Mouse (Mus musculus) liver, postnatal 0 days (tissue): ENCODE measurements around the gene Nucks1.

ENCODE experiments used
- CTCF ChIP-seq: sonication (generic); IDR thresholded peaks from 2 replicates; pipeline ENCODE4 v1.5.1; 2016; ENCODE audit warnings: antibody characterized with exemption, low read depth
- EP300 ChIP-seq: IDR thresholded peaks from 2 replicates; pipeline ENCODE4 v1.6.1; 2016; ENCODE audit warnings: antibody characterized with exemption, low read depth, mild to moderate bottlenecking

DNA sequence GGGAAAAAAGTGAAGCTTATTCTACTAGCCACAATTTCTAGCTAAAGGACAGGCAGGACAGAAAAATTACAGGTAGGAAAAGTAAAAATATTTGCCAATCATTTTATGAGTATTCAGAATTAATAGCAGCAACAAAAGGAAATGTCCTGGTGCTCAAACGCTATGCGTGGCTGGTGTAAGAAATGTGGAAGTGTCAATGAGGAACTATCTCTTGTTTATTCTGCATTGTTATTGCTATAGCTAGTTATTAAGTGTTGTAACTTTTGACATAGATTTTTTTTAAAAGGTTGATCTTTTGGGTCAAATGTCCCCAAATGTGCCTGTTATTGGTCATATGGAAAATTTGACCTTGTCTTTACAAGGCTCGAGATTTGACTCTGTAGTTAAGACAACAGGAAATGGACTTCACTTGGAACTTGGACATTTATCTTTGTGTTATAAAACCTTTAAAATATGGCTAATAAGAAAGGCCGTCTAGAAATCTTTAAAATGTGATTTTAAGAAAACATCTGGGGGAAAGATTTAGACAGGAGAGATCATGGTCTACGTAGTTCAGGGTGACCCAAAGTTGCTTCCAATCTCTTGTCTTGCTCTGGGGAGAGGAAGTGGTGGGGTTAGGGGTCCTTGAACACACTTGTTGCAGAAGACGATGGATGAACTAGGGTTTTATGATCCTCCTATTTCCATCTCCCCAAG, 43.9 kb upstream of the Nucks1 start:
- TF ChIP-seq CTCF, result no peak
- TF ChIP-seq EP300, result no peak
